Mouse (Mus musculus) layer of hippocampus, adult 11-12 months (tissue): ENCODE results near the gene Vti1a.
A peak's percentile ranks its signal among the peaks of the same experiment; 100 is the strongest.

Experiments
- DNase-seq: peaks from one replicate; pipeline ENCODE4 v3.0.0; 2022; ENCODE audit warnings: low spot score

The Vti1a gene

GRCm38 (mm10) chr19:55315452-55316108 is 515 bp upstream of the Vti1a start, which contains the start of gene Zdhhc6:
Gene Zdhhc6, minus strand, starts transcription at chr19:55316032.
- DNase-seq: peak; percentile 76

GRCm38 (mm10) chr19:55316901-55317300 is 806 bp downstream of the Vti1a start:
- no peak for DNase-seq

GRCm38 (mm10) chr19:55319036-55319435 is 2.9 kb downstream of the Vti1a start:
- no peak for DNase-seq

- DNase-seq: no peak
Observed at GRCm38 (mm10) chr19:55319521-55319920, 3.4 kb downstream of the Vti1a start.

GRCm38 (mm10) chr19:55322604-55323003 is 6.5 kb downstream of the Vti1a start:
- no peak for DNase-seq

- DNase-seq: no peak
Observed at GRCm38 (mm10) chr19:55327510-55327909, 11.4 kb downstream of the Vti1a start.

GRCm38 (mm10) chr19:55331776-55332175 is 15.7 kb downstream of the Vti1a start:
- no peak for DNase-seq

- DNase-seq: peak; percentile 85
Observed at GRCm38 (mm10) chr19:55332641-55333268, 16.7 kb downstream of the Vti1a start.

GRCm38 (mm10) chr19:55335881-55336280 is 19.8 kb downstream of the Vti1a start:
- no peak for DNase-seq

GRCm38 (mm10) chr19:55336441-55336840 is 20.3 kb downstream of the Vti1a start:
- DNase-seq: no peak

GRCm38 (mm10) chr19:55337066-55337465 is 21.0 kb downstream of the Vti1a start:
- no peak for DNase-seq

GRCm38 (mm10) chr19:55337664-55338063 is 21.6 kb downstream of the Vti1a start:
- no peak for DNase-seq

- no peak for DNase-seq
Observed at GRCm38 (mm10) chr19:55340521-55340920, 24.4 kb downstream of the Vti1a start.

- DNase-seq: no peak
Observed at GRCm38 (mm10) chr19:55341377-55341776, 25.3 kb downstream of the Vti1a start.

GRCm38 (mm10) chr19:55342423-55342822 is 26.3 kb downstream of the Vti1a start:
- no peak for DNase-seq

GRCm38 (mm10) chr19:55343274-55343673 is 27.2 kb downstream of the Vti1a start:
- DNase-seq: no peak

GRCm38 (mm10) chr19:55348187-55348586 is 32.1 kb downstream of the Vti1a start:
- DNase-seq: no peak

GRCm38 (mm10) chr19:55350673-55351378 is 34.7 kb downstream of the Vti1a start:
- DNase-seq: no peak

GRCm38 (mm10) chr19:55362606-55363005 is 46.5 kb downstream of the Vti1a start:
- DNase-seq: no peak

GRCm38 (mm10) chr19:55369691-55370090 is 53.6 kb downstream of the Vti1a start:
- no peak for DNase-seq

- DNase-seq: no peak
Observed at GRCm38 (mm10) chr19:55376331-55376730, 60.2 kb downstream of the Vti1a start.

- no peak for DNase-seq
Observed at GRCm38 (mm10) chr19:55377465-55377864, 61.4 kb downstream of the Vti1a start.

GRCm38 (mm10) chr19:55378884-55379283 is 62.8 kb downstream of the Vti1a start:
- no peak for DNase-seq
